Mouse (Mus musculus): ENCODE measurements at regions not wholly inside any gene's neighbourhood (a gene's known extent, or its start where the extent isn't known, plus 50 kb on each side); places are given as distances from the start of the nearest gene placed in this dataset.

- H3K36me3 ChIP-seq (ENCODE audit: control insufficient read depth, insufficient read depth, low read length): no peaks in the 10 kb centered on the region
Measured at GRCm38 (mm10) chr6:32739162-32739745, 151.3 kb upstream of the Plxna4 start.

GRCm38 (mm10) chr6:32728706-32729105 lies 140.7 kb upstream of the Plxna4 start:
- H3K4me1 ChIP-seq (ENCODE audit: control insufficient read depth, insufficient read depth, low read length): no peaks in the 10 kb centered on the region
- no peak overlapping the region for H3K27ac ChIP-seq (replicated peaks; ENCODE audit: low read depth, low read length)
- DNase-seq (ENCODE audit: low spot score) (peak; percentile 30), ATAC-seq (ENCODE audit: low read depth) (no peak)
- no peak overlapping the region for H3K4me2 ChIP-seq (ENCODE audit: low read depth, low read length)
- no peaks in the 10 kb centered on the region for H3K27me3 ChIP-seq (replicated peaks; ENCODE audit: control insufficient read depth, insufficient read depth, low read length)
- H3K9ac ChIP-seq (ENCODE audit: low read depth, low read length): no peak overlapping the region
- no peak overlapping the region for H3K4me3 ChIP-seq (ENCODE audit: low read depth, low read length)
- no peaks in the 10 kb centered on the region for H3K9me3 ChIP-seq (ENCODE audit: control insufficient read depth, low read length)
- WGBS: 34% methylated on average over 2 of the region's 2 CpGs
- no peaks in the 10 kb centered on the region for H3K36me3 ChIP-seq (ENCODE audit: control insufficient read depth, insufficient read depth, low read length)

More at GRCm38 (mm10) chr6:32739162-32739745, 151.3 kb upstream of the Plxna4 start:
- WGBS: 86% methylated on average over 9 of the region's 9 CpGs
- H3K9me3 ChIP-seq (ENCODE audit: control insufficient read depth, low read length): no peaks in the 10 kb centered on the region
- no peak overlapping the region for H3K4me3 ChIP-seq (ENCODE audit: low read depth, low read length)
- DNase-seq (ENCODE audit: low spot score): no peak
- H3K4me1 ChIP-seq (ENCODE audit: control insufficient read depth, insufficient read depth, low read length): no peaks in the 10 kb centered on the region
- no peak overlapping the region for H3K4me2 ChIP-seq (ENCODE audit: low read depth, low read length)
- ATAC-seq (ENCODE audit: low read depth): no peak
- no peak overlapping the region for H3K9ac ChIP-seq (ENCODE audit: low read depth, low read length)
- no peaks in the 10 kb centered on the region for H3K27me3 ChIP-seq (replicated peaks; ENCODE audit: control insufficient read depth, insufficient read depth, low read length)
- H3K27ac ChIP-seq (replicated peaks; ENCODE audit: low read depth, low read length): no peak overlapping the region

GRCm38 (mm10) chr6:32726571-32726970 lies 138.6 kb upstream of the Plxna4 start:
- Histone ChIP-seq H3K36me3 (ENCODE audit: control insufficient read depth, insufficient read depth, low read length) (no peaks in the 10 kb centered on the region), H3K9me3 (ENCODE audit: control insufficient read depth, low read length) (no peaks in the 10 kb centered on the region), H3K27me3 (replicated peaks; ENCODE audit: control insufficient read depth, insufficient read depth, low read length) (no peaks in the 10 kb centered on the region), H3K27ac (replicated peaks; ENCODE audit: low read depth, low read length) (no peak overlapping the region), H3K4me3 (ENCODE audit: low read depth, low read length) (no peak overlapping the region), H3K4me1 (ENCODE audit: control insufficient read depth, insufficient read depth, low read length) (no peaks in the 10 kb centered on the region), H3K4me2 (ENCODE audit: low read depth, low read length) (no peak overlapping the region), H3K9ac (ENCODE audit: low read depth, low read length) (no peak overlapping the region)
- no peak for ATAC-seq (ENCODE audit: low read depth)
- DNase-seq (ENCODE audit: low spot score): no peak

GRCm38 (mm10) chr6:32717860-32718259 lies 129.9 kb upstream of the Plxna4 start:
- H3K4me2 ChIP-seq (ENCODE audit: low read depth, low read length): no peak overlapping the region
- no peak overlapping the region for H3K9ac ChIP-seq (ENCODE audit: low read depth, low read length)
- no peak overlapping the region for H3K27ac ChIP-seq (replicated peaks; ENCODE audit: low read depth, low read length)
- H3K36me3 ChIP-seq (ENCODE audit: control insufficient read depth, insufficient read depth, low read length): no peaks in the 10 kb centered on the region
- DNase-seq (ENCODE audit: low spot score) (no peak), ATAC-seq (ENCODE audit: low read depth) (no peak)
- H3K9me3 ChIP-seq (ENCODE audit: control insufficient read depth, low read length): no peaks in the 10 kb centered on the region
- H3K27me3 ChIP-seq (replicated peaks; ENCODE audit: control insufficient read depth, insufficient read depth, low read length): no peaks in the 10 kb centered on the region
- H3K4me1 ChIP-seq (ENCODE audit: control insufficient read depth, insufficient read depth, low read length): no peaks in the 10 kb centered on the region
- 63% methylated on average over 5 of the region's 5 CpGs for WGBS
- H3K4me3 ChIP-seq (ENCODE audit: low read depth, low read length): no peak overlapping the region

GRCm38 (mm10) chr6:32715137-32715536 lies 127.1 kb upstream of the Plxna4 start:
- Histone ChIP-seq H3K36me3 (ENCODE audit: control insufficient read depth, insufficient read depth, low read length) (no peaks in the 10 kb centered on the region), H3K4me3 (ENCODE audit: low read depth, low read length) (no peak overlapping the region), H3K9me3 (ENCODE audit: control insufficient read depth, low read length) (no peaks in the 10 kb centered on the region), H3K4me1 (ENCODE audit: control insufficient read depth, insufficient read depth, low read length) (no peaks in the 10 kb centered on the region), H3K27ac (replicated peaks; ENCODE audit: low read depth, low read length) (no peak overlapping the region), H3K4me2 (ENCODE audit: low read depth, low read length) (no peak overlapping the region), H3K27me3 (replicated peaks; ENCODE audit: control insufficient read depth, insufficient read depth, low read length) (no peaks in the 10 kb centered on the region), H3K9ac (ENCODE audit: low read depth, low read length) (no peak overlapping the region)
- ATAC-seq (ENCODE audit: low read depth): no peak
- 75% methylated on average over 1 of the region's 1 CpGs for WGBS
- DNase-seq (ENCODE audit: low spot score): no peak

GRCm38 (mm10) chr6:32710208-32710607 lies 122.2 kb upstream of the Plxna4 start:
- H3K36me3 ChIP-seq (ENCODE audit: control insufficient read depth, insufficient read depth, low read length): no peaks in the 10 kb centered on the region
- H3K27me3 ChIP-seq (replicated peaks; ENCODE audit: control insufficient read depth, insufficient read depth, low read length): no peaks in the 10 kb centered on the region
- no peaks in the 10 kb centered on the region for H3K9me3 ChIP-seq (ENCODE audit: control insufficient read depth, low read length)
- WGBS: 8% methylated on average over 10 of the region's 10 CpGs
- H3K9ac ChIP-seq (ENCODE audit: low read depth, low read length): no peak overlapping the region
- H3K4me2 ChIP-seq (ENCODE audit: low read depth, low read length): no peak overlapping the region
- H3K4me3 ChIP-seq (ENCODE audit: low read depth, low read length): no peak overlapping the region
- no peaks in the 10 kb centered on the region for H3K4me1 ChIP-seq (ENCODE audit: control insufficient read depth, insufficient read depth, low read length)
- H3K27ac ChIP-seq (replicated peaks; ENCODE audit: low read depth, low read length): no peak overlapping the region
- peak; percentile 89 for DNase-seq (ENCODE audit: low spot score)
- peak; percentile 75; the same call in 1 of the 2 replicates for ATAC-seq (ENCODE audit: low read depth)

GRCm38 (mm10) chr6:32709566-32709965 lies 121.6 kb upstream of the Plxna4 start:
- no peak for ATAC-seq (ENCODE audit: low read depth)
- no peak overlapping the region for H3K4me3 ChIP-seq (ENCODE audit: low read depth, low read length)
- H3K4me2 ChIP-seq (ENCODE audit: low read depth, low read length): no peak overlapping the region
- 88% methylated on average over 8 of the region's 8 CpGs for WGBS
- H3K36me3 ChIP-seq (ENCODE audit: control insufficient read depth, insufficient read depth, low read length): no peaks in the 10 kb centered on the region
- no peaks in the 10 kb centered on the region for H3K4me1 ChIP-seq (ENCODE audit: control insufficient read depth, insufficient read depth, low read length)
- H3K27me3 ChIP-seq (replicated peaks; ENCODE audit: control insufficient read depth, insufficient read depth, low read length): no peaks in the 10 kb centered on the region
- no peak for DNase-seq (ENCODE audit: low spot score)
- H3K27ac ChIP-seq (replicated peaks; ENCODE audit: low read depth, low read length): no peak overlapping the region
- H3K9ac ChIP-seq (ENCODE audit: low read depth, low read length): no peak overlapping the region
- H3K9me3 ChIP-seq (ENCODE audit: control insufficient read depth, low read length): no peaks in the 10 kb centered on the region

GRCm38 (mm10) chr6:32707417-32707816 lies 119.4 kb upstream of the Plxna4 start:
- H3K4me3 ChIP-seq (ENCODE audit: low read depth, low read length): no peak overlapping the region

GRCm38 (mm10) chr6:32706376-32706775 lies 118.4 kb upstream of the Plxna4 start:
- Histone ChIP-seq H3K9ac (ENCODE audit: low read depth, low read length) (no peak overlapping the region), H3K27ac (replicated peaks; ENCODE audit: low read depth, low read length) (no peak overlapping the region), H3K9me3 (ENCODE audit: control insufficient read depth, low read length) (no peaks in the 10 kb centered on the region), H3K4me1 (ENCODE audit: control insufficient read depth, insufficient read depth, low read length) (no peaks in the 10 kb centered on the region), H3K27me3 (replicated peaks; ENCODE audit: control insufficient read depth, insufficient read depth, low read length) (no peaks in the 10 kb centered on the region), H3K36me3 (ENCODE audit: control insufficient read depth, insufficient read depth, low read length) (no peaks in the 10 kb centered on the region), H3K4me3 (ENCODE audit: low read depth, low read length) (no peak overlapping the region), H3K4me2 (ENCODE audit: low read depth, low read length) (no peak overlapping the region)
- no peak for ATAC-seq (ENCODE audit: low read depth)
- DNase-seq (ENCODE audit: low spot score): no peak
- WGBS: 80% methylated on average over 1 of the region's 1 CpGs

More at GRCm38 (mm10) chr6:32707417-32707816, 119.4 kb upstream of the Plxna4 start:
- Histone ChIP-seq H3K4me1 (ENCODE audit: control insufficient read depth, insufficient read depth, low read length) (no peaks in the 10 kb centered on the region), H3K27ac (replicated peaks; ENCODE audit: low read depth, low read length) (no peak overlapping the region), H3K27me3 (replicated peaks; ENCODE audit: control insufficient read depth, insufficient read depth, low read length) (no peaks in the 10 kb centered on the region), H3K9ac (ENCODE audit: low read depth, low read length) (no peak overlapping the region), H3K36me3 (ENCODE audit: control insufficient read depth, insufficient read depth, low read length) (no peaks in the 10 kb centered on the region), H3K9me3 (ENCODE audit: control insufficient read depth, low read length) (no peaks in the 10 kb centered on the region), H3K4me2 (ENCODE audit: low read depth, low read length) (no peak overlapping the region)
- ATAC-seq (ENCODE audit: low read depth) (no peak), DNase-seq (ENCODE audit: low spot score) (no peak)
- WGBS: 59% methylated on average over 1 of the region's 1 CpGs

Measured in embryonic facial prominence, embryonic 14.5 days (tissue).